Mouse (Mus musculus): Measurements from ENCODE around the gene Pik3cd.

The Pik3cd gene

DNA sequence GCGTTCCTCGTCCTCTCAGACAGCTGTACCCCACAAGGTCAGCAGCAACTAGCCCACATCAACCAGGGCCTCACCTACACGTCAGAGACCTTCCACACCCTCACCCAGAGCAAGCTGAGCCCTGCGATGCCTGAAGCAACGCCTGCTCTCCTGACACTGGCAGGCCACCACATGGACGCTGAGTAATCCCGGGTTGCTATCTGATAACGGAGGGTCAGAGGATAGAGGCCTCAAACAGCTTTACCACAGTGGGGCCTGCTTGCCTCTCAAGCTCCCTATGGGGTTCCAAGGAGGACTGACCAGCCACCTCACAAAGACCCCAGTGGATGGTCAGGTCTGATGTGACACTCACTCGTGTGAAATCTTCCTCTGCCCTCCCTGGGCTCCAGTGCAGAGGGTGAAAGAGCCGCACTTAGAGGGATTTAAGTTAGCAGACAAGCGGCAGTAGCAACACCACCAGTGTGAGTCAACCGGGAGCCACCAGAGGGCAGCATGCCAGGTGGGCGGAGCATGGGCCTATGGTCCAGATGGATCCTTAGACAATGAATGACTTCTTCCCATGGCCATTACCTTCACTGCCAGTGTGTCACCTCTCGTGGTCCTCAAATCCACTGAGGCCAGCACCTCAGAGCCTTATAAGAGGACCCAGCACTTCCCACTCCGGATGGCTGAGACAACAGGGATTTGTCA is 23.4 kb upstream of the Pik3cd start:
- 0 out of 2 replicates have a peak, but pooled peaks have one; percentile 15 for ATAC-seq (ENCODE audit: insufficient number of reproducible peaks, low FRiP score, low TSS enrichment)

DNA sequence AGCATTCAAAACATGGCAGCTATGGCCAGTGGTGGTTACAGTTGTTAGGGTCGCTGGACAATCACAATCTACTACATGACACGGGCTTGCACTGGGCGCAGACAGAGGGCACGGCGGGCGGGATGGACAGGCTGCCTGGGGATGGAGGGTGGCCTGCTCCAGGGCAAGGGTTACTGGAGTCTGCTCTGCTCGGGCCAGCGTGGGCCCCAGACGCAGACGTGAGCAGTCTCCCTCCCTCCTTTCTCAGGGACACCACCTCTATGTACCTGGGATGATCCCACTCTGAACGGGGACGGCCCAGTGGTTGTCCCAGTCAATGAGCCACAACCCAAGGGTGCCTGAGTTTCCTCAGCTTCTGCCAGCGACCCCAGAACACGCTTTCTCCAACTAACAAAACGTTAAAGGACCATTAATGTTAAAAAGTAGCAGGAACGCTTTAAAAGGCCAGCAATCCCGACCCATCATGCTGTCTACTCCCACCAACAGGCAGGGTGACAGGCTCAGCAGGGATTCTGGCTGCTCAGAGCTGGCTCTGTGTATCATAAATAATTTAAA is 22.6 kb upstream of the Pik3cd start:
- no peak for ATAC-seq (ENCODE audit: insufficient number of reproducible peaks, low FRiP score, low TSS enrichment)

DNA sequence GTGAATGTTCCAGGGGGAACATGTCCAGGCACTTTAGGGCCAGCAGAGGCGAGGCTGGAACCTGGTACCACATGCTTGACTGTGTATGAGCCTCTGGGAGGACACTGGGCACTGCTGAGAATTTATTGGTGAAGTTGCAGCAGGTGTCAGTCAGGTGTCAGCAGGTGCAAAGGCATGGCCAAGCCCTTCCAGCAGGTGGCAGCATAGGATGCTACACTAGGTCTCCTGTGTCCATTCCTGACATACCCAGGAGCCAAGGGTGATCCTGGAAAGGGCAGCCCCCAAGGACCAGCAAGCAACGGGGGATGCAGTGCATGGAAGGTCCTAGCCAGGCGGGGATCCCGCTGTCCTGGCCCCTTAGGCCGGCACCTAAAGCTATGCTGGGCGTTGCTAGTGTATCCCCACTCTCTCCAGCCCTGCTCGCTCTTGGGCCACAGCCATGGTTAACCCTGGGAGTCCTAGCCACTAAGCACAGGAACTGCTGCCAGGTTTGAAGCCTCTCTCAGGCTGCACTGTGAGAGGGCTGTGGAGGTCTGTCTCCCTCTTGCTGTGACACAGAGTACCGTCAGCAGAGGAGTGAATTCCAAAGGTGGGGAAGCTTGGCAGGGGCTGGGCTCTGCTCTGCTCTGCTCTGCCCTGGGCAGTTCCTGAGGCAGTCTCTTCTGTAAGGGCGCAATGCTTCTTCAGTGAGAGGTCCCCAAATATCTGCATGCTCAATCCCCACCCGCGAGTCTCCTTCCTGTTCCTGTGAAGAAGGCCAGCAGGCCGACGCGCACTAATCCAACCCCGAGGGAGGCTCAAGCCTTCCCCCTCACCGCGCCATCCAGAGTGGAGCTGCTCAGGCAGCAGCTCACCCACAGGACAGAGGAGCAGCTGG is 21.7 kb upstream of the Pik3cd start:
- peak; percentile 42 for ATAC-seq (ENCODE audit: insufficient number of reproducible peaks, low FRiP score, low TSS enrichment)

DNA sequence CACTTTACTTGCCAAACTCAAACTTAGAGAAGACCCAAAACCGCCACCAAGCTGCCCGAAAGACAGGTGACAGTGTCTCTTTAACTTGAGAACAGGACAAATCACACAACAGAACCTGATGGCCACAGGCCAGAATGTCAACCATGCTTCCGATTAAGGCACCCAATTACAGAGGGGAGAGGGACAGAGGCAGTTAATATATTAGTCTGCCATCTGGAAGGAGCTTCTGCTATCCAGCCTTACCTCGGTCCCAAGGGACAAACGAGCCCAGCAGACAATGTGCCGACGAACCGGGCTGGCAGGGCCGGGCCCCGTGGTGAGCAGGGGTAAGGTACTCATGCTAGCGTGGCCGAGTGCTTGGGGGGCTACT is 20.6 kb upstream of the Pik3cd start:
- no peak for ATAC-seq (ENCODE audit: insufficient number of reproducible peaks, low FRiP score, low TSS enrichment)

- no peak for ATAC-seq (ENCODE audit: insufficient number of reproducible peaks, low FRiP score, low TSS enrichment)
These were observed 20.0 kb upstream of the Pik3cd start for GRCm38 (mm10) chr4:149722104-149723020.

GRCm38 (mm10) chr4:149721163-149721562 is 18.8 kb upstream of the Pik3cd start:
- ATAC-seq (ENCODE audit: insufficient number of reproducible peaks, low FRiP score, low TSS enrichment) = no peak

DNA sequence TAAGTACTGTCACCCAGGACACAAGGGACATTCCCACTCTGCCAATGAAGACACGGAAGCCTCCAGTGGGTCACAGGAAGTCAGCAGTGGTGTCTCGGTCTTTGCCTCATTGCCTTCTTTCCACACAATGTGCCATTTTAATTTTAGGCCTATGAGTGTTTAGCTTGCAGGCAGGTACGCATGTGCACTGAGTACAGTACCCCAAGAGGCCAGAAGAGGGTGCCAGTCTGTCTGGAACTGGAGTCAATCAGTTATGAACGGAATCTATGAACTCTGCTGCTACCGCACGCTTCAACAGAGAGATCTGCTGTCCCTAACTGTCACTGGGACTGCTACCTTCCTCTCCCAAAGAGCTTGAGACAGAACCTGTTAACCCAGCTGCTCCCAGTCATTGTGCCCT is 17.3 kb upstream of the Pik3cd start:
- ATAC-seq (ENCODE audit: insufficient number of reproducible peaks, low FRiP score, low TSS enrichment) = no peak

DNA sequence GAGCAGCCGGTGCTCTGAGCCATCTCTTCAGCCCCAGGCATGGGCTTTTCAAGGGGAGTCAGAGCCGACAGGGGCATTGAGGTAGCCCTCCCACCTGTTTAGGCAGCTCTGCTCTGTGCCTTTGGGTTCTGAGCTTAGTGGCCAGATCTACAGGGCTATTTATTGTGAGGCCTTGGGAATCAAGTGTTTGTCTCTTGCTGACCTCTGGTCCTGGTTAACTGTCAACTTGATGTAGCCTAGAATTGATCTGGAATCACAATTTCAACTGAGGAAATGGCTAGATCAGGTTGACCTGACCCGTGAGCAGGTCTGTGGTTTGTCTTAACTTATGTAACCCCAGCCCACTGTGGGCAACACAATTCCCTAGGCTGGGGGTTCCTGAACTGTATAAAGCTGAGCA is 12.2 kb upstream of the Pik3cd start:
- ATAC-seq (ENCODE audit: insufficient number of reproducible peaks, low FRiP score, low TSS enrichment) = no peak

DNA sequence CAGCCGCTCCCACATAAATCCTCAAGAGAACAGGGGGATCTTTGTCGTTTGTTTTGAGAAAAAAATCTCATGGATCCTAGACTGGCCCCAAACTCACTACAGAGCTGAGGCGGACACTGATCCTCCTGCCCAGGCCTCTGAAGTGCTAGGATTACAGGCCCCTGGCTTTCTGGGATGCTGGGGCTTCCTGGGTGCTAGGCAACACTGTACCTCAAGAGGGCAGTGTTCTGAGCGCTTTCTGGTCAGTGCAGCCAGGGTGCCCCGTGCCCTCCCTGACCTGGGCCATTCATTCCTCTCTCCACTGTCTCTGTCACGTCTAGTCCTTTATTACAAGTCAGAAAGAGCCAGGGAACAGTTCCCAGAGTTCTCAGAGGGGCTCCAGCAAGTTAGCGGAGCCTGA is 9.6 kb upstream of the Pik3cd start:
- ATAC-seq (ENCODE audit: insufficient number of reproducible peaks, low FRiP score, low TSS enrichment) = 0 out of 2 replicates have a peak, but pooled peaks have one; percentile 43

DNA sequence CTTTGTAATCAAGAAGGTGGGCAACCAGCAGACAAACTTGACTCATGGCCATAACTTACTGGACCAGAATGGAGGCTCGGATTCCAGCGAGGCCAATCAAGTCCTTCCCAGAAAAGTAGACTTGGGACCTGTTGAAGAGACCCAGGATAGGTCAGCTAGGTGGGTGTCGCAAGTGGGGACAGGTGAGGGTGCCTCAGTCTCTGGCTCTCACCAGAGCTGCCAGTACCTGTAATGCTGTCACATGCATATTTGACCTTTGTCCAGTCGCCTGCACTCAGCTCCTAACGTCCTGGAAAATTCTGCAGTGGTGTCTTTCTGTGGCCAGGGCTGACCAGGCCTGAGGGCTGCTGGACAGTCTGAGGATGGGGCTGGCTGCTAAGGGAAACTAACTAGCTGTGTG is 9.1 kb upstream of the Pik3cd start:
- no peak for ATAC-seq (ENCODE audit: insufficient number of reproducible peaks, low FRiP score, low TSS enrichment)

DNA sequence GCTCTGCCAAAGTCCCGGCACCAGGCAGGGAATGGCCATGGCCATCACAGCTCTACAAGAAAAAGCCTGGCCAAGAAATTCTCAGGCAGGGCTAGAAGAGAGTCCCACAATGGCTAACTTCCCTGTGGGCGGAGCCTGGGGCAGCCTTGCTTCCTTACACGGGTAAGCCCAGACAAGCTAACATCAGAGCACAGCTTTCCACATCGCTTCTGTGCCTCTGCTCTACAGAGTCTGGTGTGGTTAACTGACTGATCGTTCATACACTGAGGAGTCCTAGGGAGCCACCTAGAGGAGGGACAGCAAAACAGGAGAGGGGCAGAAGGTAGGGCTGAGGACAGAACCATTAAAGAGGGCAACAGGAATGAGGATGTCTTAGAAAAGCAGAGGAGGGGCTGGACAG is 8.1 kb upstream of the Pik3cd start:
- ATAC-seq (ENCODE audit: insufficient number of reproducible peaks, low FRiP score, low TSS enrichment) = no peak

GRCm38 (mm10) chr4:149705941-149706340 is 3.6 kb upstream of the Pik3cd start:
- no peak for ATAC-seq (ENCODE audit: insufficient number of reproducible peaks, low FRiP score, low TSS enrichment)

DNA sequence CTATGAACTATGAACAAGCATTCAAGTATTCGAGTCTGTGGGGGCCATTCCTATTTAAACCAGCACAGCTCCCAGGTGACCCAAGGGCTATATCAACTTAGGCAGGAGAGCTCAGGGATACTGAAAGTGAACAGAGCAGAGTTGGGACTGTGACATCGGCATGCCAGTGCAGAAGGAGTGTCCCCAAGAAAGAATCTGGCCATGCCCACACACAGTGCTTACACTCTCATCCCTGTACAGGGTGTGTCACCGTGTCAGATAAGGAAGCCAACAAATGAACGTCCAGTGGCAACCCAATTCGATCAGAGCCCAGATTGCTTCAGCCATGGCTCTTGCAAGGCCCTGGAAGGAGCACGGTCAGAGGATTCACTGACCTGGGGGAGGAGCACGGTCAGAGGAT is 2.9 kb upstream of the Pik3cd start:
- no peak for ATAC-seq (ENCODE audit: insufficient number of reproducible peaks, low FRiP score, low TSS enrichment)

DNA sequence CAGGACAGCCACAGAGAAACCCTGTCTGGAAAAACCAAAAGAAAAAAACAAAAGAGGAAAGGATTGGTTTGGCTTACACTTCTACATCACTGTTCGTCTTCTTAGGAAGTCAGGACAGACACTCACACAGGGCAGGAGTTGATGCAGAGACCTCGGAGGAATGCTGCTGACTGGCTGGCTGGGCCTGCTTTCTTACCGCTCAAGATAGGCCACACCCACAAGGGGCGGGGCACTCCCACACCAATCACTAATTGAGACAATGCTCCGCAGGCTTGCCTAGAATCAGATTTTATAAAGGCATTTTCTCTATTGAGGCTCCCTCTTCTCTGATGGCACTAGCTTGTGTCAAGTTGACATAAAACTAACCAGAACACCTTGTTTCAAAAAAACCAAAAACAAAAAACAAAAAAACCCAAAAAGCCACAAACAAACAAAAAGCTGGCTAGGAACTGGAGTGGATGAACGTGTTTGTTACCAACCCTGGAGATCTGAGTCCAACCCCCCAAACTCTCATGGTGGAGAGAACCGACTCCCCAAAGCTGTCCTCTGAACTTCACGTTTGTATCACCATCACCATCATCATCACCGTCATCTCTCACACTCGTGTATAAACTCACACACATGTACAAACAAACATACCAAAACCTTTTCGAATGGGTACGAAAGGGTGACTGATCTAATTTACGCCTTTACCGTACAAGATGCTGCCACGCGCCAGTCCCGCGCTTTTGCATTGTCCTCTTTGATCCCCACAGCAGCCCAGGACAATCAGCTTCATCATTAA is 753 bp downstream of the Pik3cd start:
- no peak for ATAC-seq (ENCODE audit: insufficient number of reproducible peaks, low FRiP score, low TSS enrichment)

DNA sequence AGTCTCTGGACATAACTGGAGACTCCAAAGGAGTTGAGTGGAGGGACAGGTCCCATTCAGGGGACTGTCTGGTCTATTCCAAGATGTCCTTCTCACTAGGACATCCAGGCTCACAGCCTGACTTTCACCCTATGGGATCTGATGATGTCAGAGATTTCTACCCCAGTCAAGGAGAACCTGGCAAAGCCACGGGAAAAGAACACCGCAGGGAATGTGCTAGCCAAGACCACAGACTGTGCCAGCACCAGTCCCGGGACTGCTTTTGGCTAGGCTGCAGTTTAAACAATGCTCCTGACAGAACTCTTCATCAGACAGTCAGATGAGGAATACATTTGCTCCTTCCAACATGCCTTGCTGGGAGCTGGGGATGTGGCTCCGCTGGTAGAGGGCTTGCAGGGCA is 2.4 kb downstream of the Pik3cd start:
- ATAC-seq (ENCODE audit: insufficient number of reproducible peaks, low FRiP score, low TSS enrichment) = no peak

DNA sequence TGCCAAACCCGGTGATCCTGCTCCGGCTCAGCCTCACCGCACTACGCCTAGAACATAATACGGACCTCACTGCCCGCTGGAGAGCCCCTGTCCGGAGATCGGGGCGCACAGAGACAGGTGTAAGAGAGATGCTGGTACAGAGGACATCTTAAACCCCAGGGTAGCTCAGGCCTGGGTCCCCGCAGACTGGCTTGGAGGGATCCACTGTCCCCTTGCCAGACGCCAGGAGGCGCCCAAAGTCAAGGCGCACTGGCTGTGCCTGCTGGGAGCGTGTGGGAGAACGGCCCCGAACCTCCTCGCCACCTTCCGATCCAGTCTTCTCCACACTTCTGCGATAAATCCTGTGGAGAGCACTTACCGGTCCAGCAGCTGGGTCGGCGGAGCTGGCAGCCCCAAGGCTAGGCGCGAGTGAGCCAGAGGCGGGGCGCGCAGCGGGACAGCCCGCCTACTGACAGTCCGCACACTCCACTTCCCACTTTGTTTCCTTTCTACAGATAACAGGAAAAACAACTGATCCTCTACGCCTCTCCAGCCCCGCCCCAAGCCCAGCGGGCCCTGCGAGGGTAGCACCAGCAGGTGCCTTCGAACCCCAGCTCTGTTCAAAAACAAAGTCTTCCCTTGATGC is 4.1 kb downstream of the Pik3cd start:
- peak; percentile 68; the same call in 1 of the 2 replicates for ATAC-seq (ENCODE audit: insufficient number of reproducible peaks, low FRiP score, low TSS enrichment)

- 0 out of 2 replicates have a peak, but pooled peaks have one; percentile 40 for ATAC-seq (ENCODE audit: insufficient number of reproducible peaks, low FRiP score, low TSS enrichment)
These were observed 4.7 kb downstream of the Pik3cd start for GRCm38 (mm10) chr4:149697506-149698196.

DNA sequence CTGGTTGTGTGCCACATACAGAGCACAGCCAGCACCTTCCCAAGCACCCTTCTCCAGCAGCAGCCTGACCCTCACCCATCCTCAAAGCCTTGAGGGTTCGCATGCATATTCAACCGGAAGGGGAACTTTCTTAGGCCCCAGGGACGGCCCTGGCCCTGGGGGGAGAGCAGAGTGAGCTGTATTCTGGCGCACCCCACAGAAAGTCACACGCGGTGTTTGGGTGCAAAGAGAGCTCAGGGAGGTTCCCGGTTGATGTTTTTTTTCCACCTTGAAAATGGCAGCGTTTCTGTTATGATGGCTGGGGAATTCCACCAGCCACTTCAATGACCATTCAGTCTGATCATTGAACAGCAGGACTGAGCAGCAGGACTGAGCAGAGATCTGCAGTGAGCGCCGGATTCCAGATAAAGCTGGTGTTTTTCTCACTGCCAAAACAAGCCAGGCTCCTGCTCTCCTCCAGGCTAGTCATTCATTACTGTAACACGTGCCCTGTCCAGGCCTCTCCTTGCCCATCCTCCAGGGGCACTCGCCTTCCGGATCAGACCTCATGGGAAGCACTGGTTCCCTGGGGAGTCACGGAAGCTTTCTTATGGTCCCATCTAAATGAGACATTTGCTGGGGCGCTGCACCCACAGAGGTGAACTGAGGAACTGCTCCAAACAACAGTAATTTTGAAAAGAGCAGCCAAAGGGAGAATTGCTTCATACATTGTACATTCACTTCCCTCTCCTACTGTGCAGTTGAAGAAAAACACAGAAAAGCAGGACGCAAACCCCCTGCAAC is 6.0 kb downstream of the Pik3cd start:
- ATAC-seq (ENCODE audit: insufficient number of reproducible peaks, low FRiP score, low TSS enrichment) = no peak
